Mouse (Mus musculus) heart, embryonic 13.5 days (tissue): ENCODE data around the gene Tctn1. TPM values are rescaled to one million over a fixed set of nuclear protein-coding genes. Genes with fewer than 3 reads are reported as not detected.

Experiments
- ATAC-seq: fragments of 200-750 bp; cut with Nextera tagmentation; 2 replicates; pipeline ENCODE4 v1.8.0; 2017; ENCODE audit warnings: moderate TSS enrichment; ENCODE audit not compliant: insufficient number of reproducible peaks, low FRiP score, low TSS enrichment; ENCODE audit errors: extremely low read depth
- H3K27ac ChIP-seq: fragments of 300-500 bp; sonication (generic); replicated peaks from 2 replicates; pipeline ENCODE4 v1.5.1; 2015; ENCODE audit warnings: moderate library complexity, mild to moderate bottlenecking, inconsistent platforms
- H3K27me3 ChIP-seq: fragments of 300-500 bp; sonication (generic); replicated peaks from 2 replicates; pipeline ENCODE4 v1.6.1; 2015; ENCODE audit warnings: mild to moderate bottlenecking, inconsistent platforms
- H3K36me3 ChIP-seq: fragments of 300-500 bp; sonication (generic); 2 replicates; pipeline ENCODE4 v1.6.1; 2015; ENCODE audit warnings: mild to moderate bottlenecking, inconsistent platforms
- H3K4me1 ChIP-seq: fragments of 300-500 bp; sonication (generic); 2 replicates; pipeline ENCODE4 v1.6.1; 2015; ENCODE audit warnings: inconsistent platforms
- H3K4me2 ChIP-seq: fragments of 300-500 bp; sonication (generic); 2 replicates; pipeline ENCODE4 v1.6.1; 2015; ENCODE audit warnings: inconsistent platforms, mild to moderate bottlenecking, moderate library complexity
- H3K4me3 ChIP-seq: fragments of 300-500 bp; sonication (generic); 2 replicates; pipeline ENCODE4 v1.5.1; 2015; ENCODE audit warnings: moderate library complexity, mild to moderate bottlenecking, inconsistent platforms
- H3K9ac ChIP-seq: fragments of 300-500 bp; sonication (generic); 2 replicates; pipeline ENCODE4 v1.6.1; 2015; ENCODE audit warnings: inconsistent platforms, mild to moderate bottlenecking, moderate library complexity
- H3K9me3 ChIP-seq: fragments of 300-500 bp; sonication (generic); 2 replicates; pipeline ENCODE4 v1.6.1; 2016; ENCODE audit warnings: inconsistent platforms
- WGBS: fragments of 180-500 bp; shearing (Covaris S2); methylation state at CpG from one replicate; pipeline ENCODE4 v1.1.7; 2015; ENCODE audit warnings: mixed read lengths; 5-methylcytosine and 5-hydroxymethylcytosine counted together
- polyA plus RNA-seq: library from polyadenylated mRNA; unstranded; fragments of >200 nt; fragmentation: Nextera tagmentation; extraction: Ambion mirVana; gene quantifications from 2 replicates; pipeline ENCODE4 v1.2.1, GENCODE M21; 2015

Tctn1 gene
- polyA plus RNA-seq, 1 experiment from 2014 or later: 2.5 TPM

- H3K9me3 ChIP-seq: no peaks in the 10 kb centered on the region
- 81% methylated on average over 6 of the region's 6 CpGs for WGBS
Measured at GRCm38 (mm10) chr5:122300071-122300518, 35.8 kb upstream of the Tctn1 start.

GRCm38 (mm10) chr5:122295113-122295935, 31.1 kb upstream of the Tctn1 start:
- 80% methylated on average over 14 of the region's 14 CpGs for WGBS
- H3K4me1 ChIP-seq: peaks cover 67% of the 10 kb centered on the region
- ATAC-seq: no peak
- H3K9me3 ChIP-seq: no peaks in the 10 kb centered on the region
- no peak overlapping the region for H3K27ac ChIP-seq
- no peaks in the 10 kb centered on the region; the same call in 1 of the 2 replicates for H3K36me3 ChIP-seq
- no peak overlapping the region for H3K9ac ChIP-seq
- H3K27me3 ChIP-seq: no peaks in the 10 kb centered on the region
- H3K4me2 ChIP-seq: no peak overlapping the region
- H3K4me3 ChIP-seq: no peak overlapping the region

More at GRCm38 (mm10) chr5:122300071-122300518, 35.8 kb upstream of the Tctn1 start:
- Histone ChIP-seq H3K36me3 (no peaks in the 10 kb centered on the region; the same call in 1 of the 2 replicates), H3K4me2 (no peak overlapping the region), H3K27ac (no peak overlapping the region), H3K4me3 (no peak overlapping the region), H3K4me1 (peaks cover 58% of the 10 kb centered on the region), H3K9ac (no peak overlapping the region), H3K27me3 (no peaks in the 10 kb centered on the region)
- ATAC-seq: no peak

- Histone ChIP-seq H3K9me3 (no peaks in the 10 kb centered on the region), H3K4me1 (peaks cover 59% of the 10 kb centered on the region), H3K4me3 (no peak overlapping the region), H3K4me2 (no peak overlapping the region), H3K9ac (peak overlapping the region; percentile 34; the same call in 1 of the 2 replicates), H3K27me3 (no peaks in the 10 kb centered on the region), H3K36me3 (0 out of 2 replicates have a peak, but pooled peaks cover 6% of the 10 kb centered on the region), H3K27ac (peak overlapping the region; percentile 56; the same call in 1 of the 2 replicates)
- no peak for ATAC-seq
- 80% methylated on average over 3 of the region's 3 CpGs for WGBS
Measured at GRCm38 (mm10) chr5:122294219-122294735, 30.0 kb upstream of the Tctn1 start.

GRCm38 (mm10) chr5:122293131-122293530, 28.9 kb upstream of the Tctn1 start:
- Histone ChIP-seq H3K4me1 (peaks cover 56% of the 10 kb centered on the region), H3K9me3 (no peaks in the 10 kb centered on the region), H3K27me3 (no peaks in the 10 kb centered on the region), H3K4me2 (no peak overlapping the region), H3K27ac (peak overlapping the region; percentile 56), H3K36me3 (peaks cover 14% of the 10 kb centered on the region; the same call in 1 of the 2 replicates), H3K4me3 (no peak overlapping the region), H3K9ac (no peak overlapping the region)
- WGBS: 58% methylated on average over 6 of the region's 6 CpGs
- ATAC-seq: no peak

- ATAC-seq: no peak
- 0 out of 2 replicates have a peak overlapping the region, but pooled peaks have one; percentile 37 for H3K27ac ChIP-seq
- no peaks in the 10 kb centered on the region for H3K9me3 ChIP-seq
- no peak overlapping the region for H3K4me2 ChIP-seq
- peaks cover 61% of the 10 kb centered on the region for H3K4me1 ChIP-seq
- no peak overlapping the region for H3K4me3 ChIP-seq
- H3K36me3 ChIP-seq: peaks cover 23% of the 10 kb centered on the region
- WGBS: 54% methylated on average over 17 of the region's 17 CpGs
- no peaks in the 10 kb centered on the region for H3K27me3 ChIP-seq
- H3K9ac ChIP-seq: peak overlapping the region; percentile 47
Measured at GRCm38 (mm10) chr5:122291553-122292339, 27.5 kb upstream of the Tctn1 start.

GRCm38 (mm10) chr5:122291149-122291548, 26.9 kb upstream of the Tctn1 start:
- peaks cover 67% of the 10 kb centered on the region for H3K4me1 ChIP-seq
- ATAC-seq: no peak
- H3K36me3 ChIP-seq: peaks cover 23% of the 10 kb centered on the region
- H3K4me3 ChIP-seq: no peak overlapping the region
- 0 out of 2 replicates have a peak overlapping the region, but pooled peaks have one; percentile 6 for H3K4me2 ChIP-seq
- H3K27ac ChIP-seq: 0 out of 2 replicates have a peak overlapping the region, but pooled peaks have one; percentile 37
- WGBS: 39% methylated on average over 6 of the region's 6 CpGs
- H3K27me3 ChIP-seq: no peaks in the 10 kb centered on the region
- H3K9me3 ChIP-seq: no peaks in the 10 kb centered on the region
- H3K9ac ChIP-seq: peak overlapping the region; percentile 38

GRCm38 (mm10) chr5:122288147-122288811, 24.0 kb upstream of the Tctn1 start:
- Histone ChIP-seq H3K27ac (no peak overlapping the region), H3K4me3 (no peak overlapping the region), H3K9me3 (no peaks in the 10 kb centered on the region), H3K27me3 (no peaks in the 10 kb centered on the region), H3K36me3 (peaks cover 23% of the 10 kb centered on the region), H3K9ac (no peak overlapping the region), H3K4me1 (peaks cover 62% of the 10 kb centered on the region), H3K4me2 (no peak overlapping the region)
- no peak for ATAC-seq
- WGBS: 71% methylated on average over 4 of the region's 4 CpGs

GRCm38 (mm10) chr5:122287026-122287425, 22.8 kb upstream of the Tctn1 start:
- H3K9me3 ChIP-seq: no peaks in the 10 kb centered on the region
- no peak overlapping the region for H3K4me2 ChIP-seq
- H3K36me3 ChIP-seq: peaks cover 23% of the 10 kb centered on the region
- H3K4me1 ChIP-seq: peaks cover 49% of the 10 kb centered on the region
- no peaks in the 10 kb centered on the region for H3K27me3 ChIP-seq
- H3K9ac ChIP-seq: peak overlapping the region; percentile 19; the same call in 1 of the 2 replicates
- WGBS: 62% methylated on average over 4 of the region's 4 CpGs
- H3K27ac ChIP-seq: no peak overlapping the region
- no peak overlapping the region for H3K4me3 ChIP-seq
- ATAC-seq: no peak

- peak overlapping the region; percentile 97 for H3K4me2 ChIP-seq
- WGBS: 84% methylated on average over 10 of the region's 10 CpGs
- H3K4me1 ChIP-seq: peaks cover 45% of the 10 kb centered on the region
- H3K9me3 ChIP-seq: no peaks in the 10 kb centered on the region
- peak overlapping the region; percentile 97 for H3K9ac ChIP-seq
- no peaks in the 10 kb centered on the region for H3K27me3 ChIP-seq
- H3K4me3 ChIP-seq: peak overlapping the region; percentile 97
- peaks cover 23% of the 10 kb centered on the region for H3K36me3 ChIP-seq
- ATAC-seq: no peak
- H3K27ac ChIP-seq: no peak overlapping the region
Measured at GRCm38 (mm10) chr5:122286191-122286590, 21.9 kb upstream of the Tctn1 start.

- H3K27me3 ChIP-seq: no peaks in the 10 kb centered on the region
- no peaks in the 10 kb centered on the region for H3K9me3 ChIP-seq
- peak overlapping the region; percentile 84 for H3K27ac ChIP-seq
- peak overlapping the region; percentile 97 for H3K4me3 ChIP-seq
- H3K9ac ChIP-seq: peak overlapping the region; percentile 97
- WGBS: 49% methylated on average over 7 of the region's 7 CpGs
- peaks cover 45% of the 10 kb centered on the region for H3K4me1 ChIP-seq
- peaks cover 23% of the 10 kb centered on the region for H3K36me3 ChIP-seq
- ATAC-seq: no peak
- H3K4me2 ChIP-seq: peak overlapping the region; percentile 97
Measured at GRCm38 (mm10) chr5:122285767-122286150, 21.5 kb upstream of the Tctn1 start.
